Mouse (Mus musculus) forebrain, embryonic 12.5 days (tissue): ENCODE results near the gene Esrrg. TPM values are rescaled to one million over a fixed set of nuclear protein-coding genes. Genes with fewer than 3 reads are reported as not detected.

Experiments
- ATAC-seq: fragments of 200-750 bp; cut with Nextera tagmentation; 2 replicates; pipeline ENCODE4 v1.8.0; 2017; ENCODE audit warnings: moderate TSS enrichment; ENCODE audit not compliant: low FRiP score
- H3K27ac ChIP-seq: fragments of 300-500 bp; sonication (generic); 2 replicates; pipeline ENCODE4 v1.5.1; 2016; ENCODE audit warnings: mild to moderate bottlenecking
- H3K27me3 ChIP-seq: fragments of 300-500 bp; sonication (generic); 2 replicates; pipeline ENCODE4 v1.6.1; 2016; ENCODE audit warnings: mild to moderate bottlenecking
- H3K36me3 ChIP-seq: fragments of 300-500 bp; sonication (generic); replicated peaks from 2 replicates; pipeline ENCODE4 v1.6.1; 2016; ENCODE audit warnings: mild to moderate bottlenecking
- H3K4me1 ChIP-seq: fragments of 300-500 bp; sonication (generic); 2 replicates; pipeline ENCODE4 v1.6.1; 2016
- H3K4me2 ChIP-seq: fragments of 300-500 bp; sonication (generic); 2 replicates; pipeline ENCODE4 v1.6.1; 2016; ENCODE audit warnings: mild to moderate bottlenecking, moderate library complexity
- H3K4me3 ChIP-seq: fragments of 300-500 bp; sonication (generic); replicated peaks from 2 replicates; pipeline ENCODE4 v1.5.1; 2016; ENCODE audit warnings: mild to moderate bottlenecking
- H3K9ac ChIP-seq: fragments of 300-500 bp; sonication (generic); 2 replicates; pipeline ENCODE4 v1.6.1; 2016; ENCODE audit warnings: mild to moderate bottlenecking
- H3K9me3 ChIP-seq: fragments of 300-500 bp; sonication (generic); 2 replicates; pipeline ENCODE4 v1.6.1; 2016
- WGBS: fragments of 180-500 bp; shearing (Covaris S2); methylation state at CpG from one replicate; pipeline ENCODE4 v1.1.7; 2016; 5-methylcytosine and 5-hydroxymethylcytosine counted together
- polyA plus RNA-seq: library from polyadenylated mRNA; unstranded; fragments of >200 nt; fragmentation: Nextera tagmentation; extraction: Ambion mirVana; gene quantifications from 2 replicates; pipeline ENCODE4 v1.2.1, GENCODE M21; 2016

The Esrrg gene
- polyA plus RNA-seq, 1 experiment from 2014 or later = 8.1 TPM

- H3K36me3 ChIP-seq = no peaks in the 10 kb centered on the region
- no peak overlapping the region for H3K9ac ChIP-seq
- H3K27ac ChIP-seq = no peak overlapping the region
- no peak overlapping the region for H3K4me3 ChIP-seq
- no peaks in the 10 kb centered on the region for H3K9me3 ChIP-seq
- no peak for ATAC-seq
- 0 out of 2 replicates have a peak, but pooled peaks cover 5% of the 10 kb centered on the region for H3K27me3 ChIP-seq
- no peak overlapping the region for H3K4me2 ChIP-seq
- H3K4me1 ChIP-seq = no peaks in the 10 kb centered on the region
- 61% methylated on average over 6 of the region's 6 CpGs for WGBS
Observed at GRCm38 (mm10) chr1:187872744-187873143, 264.2 kb downstream of the Esrrg start.

DNA sequence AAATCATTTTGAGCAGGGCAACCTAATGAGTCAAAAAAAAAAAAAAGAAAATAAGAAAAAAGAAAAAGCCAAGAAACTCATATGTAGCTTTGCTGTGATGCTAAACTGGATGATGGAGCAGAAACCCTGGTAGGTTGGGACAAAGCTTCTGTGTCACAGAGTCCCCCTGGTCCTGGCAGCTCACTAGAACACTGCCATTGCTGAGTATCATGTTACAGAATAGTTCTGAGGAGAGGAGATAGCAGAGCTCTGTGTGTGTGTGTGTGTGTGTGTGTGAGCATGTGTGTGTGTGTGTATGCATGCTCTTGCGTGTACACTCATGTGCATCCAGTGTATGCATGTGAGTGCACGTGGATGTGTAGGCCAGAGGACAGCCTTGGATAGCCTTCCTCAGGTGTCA, 265.2 kb downstream of the Esrrg start:
- Histone ChIP-seq H3K36me3 (no peaks in the 10 kb centered on the region), H3K27ac (no peak overlapping the region), H3K4me1 (no peaks in the 10 kb centered on the region), H3K27me3 (0 out of 2 replicates have a peak, but pooled peaks cover 5% of the 10 kb centered on the region), H3K4me2 (no peak overlapping the region), H3K4me3 (no peak overlapping the region), H3K9me3 (no peaks in the 10 kb centered on the region), H3K9ac (no peak overlapping the region)
- WGBS = 83% methylated on average over 2 of the region's 2 CpGs
- ATAC-seq = no peak

- H3K27me3 ChIP-seq = no peaks in the 10 kb centered on the region
- H3K9ac ChIP-seq = no peak overlapping the region
- ATAC-seq = no peak
- no peaks in the 10 kb centered on the region for H3K36me3 ChIP-seq
- whole genome bisulfite sequencing = 93% methylated on average over 6 of the region's 6 CpGs
- no peak overlapping the region for H3K4me3 ChIP-seq
- no peak overlapping the region for H3K27ac ChIP-seq
- no peaks in the 10 kb centered on the region for H3K9me3 ChIP-seq
- H3K4me1 ChIP-seq = peaks cover 5% of the 10 kb centered on the region; the same call in 1 of the 2 replicates
- no peak overlapping the region for H3K4me2 ChIP-seq
Observed at GRCm38 (mm10) chr1:187887270-187887669, 278.7 kb downstream of the Esrrg start.

DNA sequence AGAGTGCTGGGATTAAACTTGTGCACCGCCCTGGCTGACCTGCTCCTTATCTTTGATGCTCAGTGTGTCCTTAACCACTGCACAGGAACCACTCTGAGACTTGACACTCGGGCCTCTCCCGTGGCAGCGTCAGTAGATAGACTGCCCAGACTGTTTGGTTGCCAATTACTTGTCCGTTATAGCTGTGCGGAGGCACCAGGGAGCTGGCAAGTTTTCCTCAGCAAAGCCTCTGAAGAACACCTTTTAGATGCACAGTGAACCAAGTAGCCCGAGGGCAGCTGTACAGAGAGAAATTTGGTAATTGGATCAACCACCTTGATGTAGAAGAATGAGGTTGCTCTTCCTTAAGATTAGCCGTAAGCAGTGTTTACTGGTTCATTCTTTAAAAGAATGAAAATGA, 279.6 kb downstream of the Esrrg start:
- WGBS = 42% methylated on average over 8 of the region's 8 CpGs

DNA sequence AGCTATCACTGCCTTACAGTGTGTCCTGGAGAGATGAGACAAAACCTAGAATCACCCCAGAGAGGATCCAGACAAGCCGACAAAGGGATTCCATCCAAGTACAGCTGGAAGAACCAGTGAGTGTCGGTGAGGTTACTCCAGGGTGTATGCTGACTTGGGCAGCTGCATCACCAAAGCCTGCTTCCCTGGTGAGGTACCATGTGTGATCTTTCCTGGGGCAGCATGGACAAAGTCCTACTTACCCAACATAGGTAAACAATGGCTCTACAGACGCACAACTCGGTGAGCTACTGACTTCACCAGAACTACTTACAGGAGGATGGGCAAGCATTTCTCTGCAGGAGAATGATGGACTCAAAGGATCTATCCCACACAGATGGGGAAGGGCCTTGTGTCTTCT, 280.5 kb downstream of the Esrrg start:
- H3K9ac ChIP-seq = no peak overlapping the region
- peaks cover 5% of the 10 kb centered on the region; the same call in 1 of the 2 replicates for H3K4me1 ChIP-seq
- H3K4me2 ChIP-seq = no peak overlapping the region
- no peaks in the 10 kb centered on the region for H3K27me3 ChIP-seq
- H3K9me3 ChIP-seq = no peaks in the 10 kb centered on the region
- H3K4me3 ChIP-seq = no peak overlapping the region
- no peak overlapping the region for H3K27ac ChIP-seq
- no peaks in the 10 kb centered on the region for H3K36me3 ChIP-seq
- WGBS = 93% methylated on average over 4 of the region's 4 CpGs
- no peak for ATAC-seq

More for the DNA sequence above, 279.6 kb downstream of the Esrrg start:
- Histone ChIP-seq H3K27ac (no peak overlapping the region), H3K27me3 (no peaks in the 10 kb centered on the region), H3K4me2 (no peak overlapping the region), H3K4me1 (peaks cover 5% of the 10 kb centered on the region; the same call in 1 of the 2 replicates), H3K4me3 (no peak overlapping the region), H3K36me3 (no peaks in the 10 kb centered on the region), H3K9ac (no peak overlapping the region), H3K9me3 (no peaks in the 10 kb centered on the region)
- ATAC-seq = no peak

DNA sequence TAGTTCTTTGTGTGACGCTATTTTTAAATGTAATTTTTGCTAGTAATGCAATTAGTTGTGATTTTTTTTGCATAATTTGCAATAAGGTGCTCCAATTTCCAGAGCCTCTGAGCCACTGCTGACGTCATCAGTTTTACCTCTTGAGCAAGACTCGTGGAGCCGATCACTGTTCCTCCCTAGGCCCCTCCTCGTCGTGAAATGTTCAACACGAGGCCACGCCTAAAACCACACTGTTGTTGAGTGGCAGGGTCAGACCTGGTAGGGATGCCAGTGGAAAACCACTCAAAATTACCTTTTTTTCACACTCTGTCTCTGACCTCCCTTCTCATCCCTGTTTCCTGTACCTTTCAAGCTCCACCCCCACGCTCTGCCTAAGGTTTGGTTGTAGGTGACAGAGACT, 282.7 kb downstream of the Esrrg start:
- Histone ChIP-seq H3K36me3 (no peaks in the 10 kb centered on the region), H3K9me3 (no peaks in the 10 kb centered on the region), H3K27ac (no peak overlapping the region), H3K4me2 (no peak overlapping the region), H3K4me1 (peaks cover 5% of the 10 kb centered on the region; the same call in 1 of the 2 replicates), H3K27me3 (0 out of 2 replicates have a peak, but pooled peaks cover 3% of the 10 kb centered on the region), H3K9ac (no peak overlapping the region), H3K4me3 (no peak overlapping the region)
- 88% methylated on average over 9 of the region's 9 CpGs for WGBS
- ATAC-seq = no peak

GRCm38 (mm10) chr1:187895459-187895858, 286.9 kb downstream of the Esrrg start:
- 66% methylated on average over 1 of the region's 1 CpGs for WGBS
- no peaks in the 10 kb centered on the region for H3K4me1 ChIP-seq
- no peak for ATAC-seq
- H3K36me3 ChIP-seq = no peaks in the 10 kb centered on the region
- 0 out of 2 replicates have a peak, but pooled peaks cover 3% of the 10 kb centered on the region for H3K27me3 ChIP-seq
- H3K9me3 ChIP-seq = no peaks in the 10 kb centered on the region
- no peak overlapping the region for H3K4me3 ChIP-seq
- H3K4me2 ChIP-seq = no peak overlapping the region
- H3K27ac ChIP-seq = no peak overlapping the region
- H3K9ac ChIP-seq = no peak overlapping the region

GRCm38 (mm10) chr1:187896291-187896690, 287.7 kb downstream of the Esrrg start:
- H3K27ac ChIP-seq = no peak overlapping the region
- 87% methylated on average over 3 of the region's 3 CpGs for WGBS
- H3K4me2 ChIP-seq = no peak overlapping the region
- H3K4me3 ChIP-seq = no peak overlapping the region
- H3K4me1 ChIP-seq = no peaks in the 10 kb centered on the region
- 0 out of 2 replicates have a peak, but pooled peaks cover 3% of the 10 kb centered on the region for H3K27me3 ChIP-seq
- no peaks in the 10 kb centered on the region for H3K9me3 ChIP-seq
- H3K9ac ChIP-seq = no peak overlapping the region
- no peak for ATAC-seq
- no peaks in the 10 kb centered on the region for H3K36me3 ChIP-seq

- Histone ChIP-seq H3K36me3 (no peaks in the 10 kb centered on the region), H3K4me3 (no peak overlapping the region), H3K9ac (no peak overlapping the region), H3K27me3 (0 out of 2 replicates have a peak, but pooled peaks cover 3% of the 10 kb centered on the region), H3K27ac (no peak overlapping the region), H3K4me1 (no peaks in the 10 kb centered on the region), H3K9me3 (no peaks in the 10 kb centered on the region), H3K4me2 (no peak overlapping the region)
- WGBS = 91% methylated on average over 7 of the region's 7 CpGs
- no peak for ATAC-seq
Observed at GRCm38 (mm10) chr1:187896910-187897309, 288.3 kb downstream of the Esrrg start.

DNA sequence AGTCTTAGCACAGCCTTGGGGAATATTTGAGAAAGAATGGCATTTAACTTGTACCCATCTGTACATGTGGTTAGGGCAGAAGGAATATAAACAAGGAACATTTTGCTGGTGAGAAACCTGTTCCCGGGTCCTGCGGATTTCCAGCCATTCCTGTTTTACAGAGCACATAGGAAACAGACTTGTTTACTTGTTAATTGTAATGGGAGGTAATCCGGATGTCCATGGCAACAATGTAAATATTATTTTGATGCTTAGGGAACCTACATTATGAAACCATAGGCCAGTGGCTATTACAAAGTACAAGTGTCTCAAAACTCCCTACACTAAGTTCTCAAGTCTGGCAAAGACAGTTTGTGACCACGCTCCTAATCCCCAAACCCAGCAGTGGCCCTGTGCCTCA, 290.9 kb downstream of the Esrrg start:
- H3K36me3 ChIP-seq = no peaks in the 10 kb centered on the region
- H3K4me2 ChIP-seq = no peak overlapping the region
- H3K27ac ChIP-seq = no peak overlapping the region
- no peak overlapping the region for H3K4me3 ChIP-seq
- H3K9me3 ChIP-seq = no peaks in the 10 kb centered on the region
- WGBS = 71% methylated on average over 4 of the region's 4 CpGs
- H3K9ac ChIP-seq = no peak overlapping the region
- H3K27me3 ChIP-seq = 0 out of 2 replicates have a peak, but pooled peaks cover 3% of the 10 kb centered on the region
- ATAC-seq = no peak
- H3K4me1 ChIP-seq = no peaks in the 10 kb centered on the region

GRCm38 (mm10) chr1:187900756-187901155, 292.2 kb downstream of the Esrrg start:
- H3K9ac ChIP-seq = no peak overlapping the region
- 73% methylated on average over 6 of the region's 6 CpGs for WGBS
- no peak overlapping the region for H3K4me2 ChIP-seq
- H3K27ac ChIP-seq = no peak overlapping the region
- H3K9me3 ChIP-seq = no peaks in the 10 kb centered on the region
- no peaks in the 10 kb centered on the region for H3K36me3 ChIP-seq
- no peaks in the 10 kb centered on the region; the same call in 1 of the 2 replicates for H3K4me1 ChIP-seq
- H3K4me3 ChIP-seq = no peak overlapping the region
- ATAC-seq = no peak
- H3K27me3 ChIP-seq = no peaks in the 10 kb centered on the region

- 74% methylated on average over 3 of the region's 3 CpGs for WGBS
- Histone ChIP-seq H3K4me2 (no peak overlapping the region), H3K4me1 (peaks cover under 1% of the 10 kb centered on the region; the same call in 1 of the 2 replicates), H3K9me3 (no peaks in the 10 kb centered on the region), H3K27ac (no peak overlapping the region), H3K9ac (no peak overlapping the region), H3K4me3 (no peak overlapping the region), H3K36me3 (no peaks in the 10 kb centered on the region), H3K27me3 (no peaks in the 10 kb centered on the region)
- ATAC-seq = no peak
Observed at GRCm38 (mm10) chr1:187902176-187902575, 293.6 kb downstream of the Esrrg start.

GRCm38 (mm10) chr1:187904731-187905130, 296.1 kb downstream of the Esrrg start:
- H3K4me2 ChIP-seq = no peak overlapping the region
- WGBS = 85% methylated on average over 4 of the region's 4 CpGs

More at GRCm38 (mm10) chr1:187904731-187905130, 296.1 kb downstream of the Esrrg start:
- Histone ChIP-seq H3K36me3 (no peaks in the 10 kb centered on the region), H3K4me3 (no peak overlapping the region), H3K27ac (no peak overlapping the region), H3K4me1 (peaks cover 14% of the 10 kb centered on the region), H3K27me3 (no peaks in the 10 kb centered on the region), H3K9me3 (no peaks in the 10 kb centered on the region), H3K9ac (no peak overlapping the region)
- no peak for ATAC-seq
